Mouse (Mus musculus): ENCODE data around the gene Cntn5. TPM values are rescaled to one million over a fixed set of nuclear protein-coding genes. Genes with fewer than 3 reads are reported as not detected.

Cntn5 gene
- total and polyA plus RNA-seq, 2 experiments from 2014 or later = 23.7 to 24.8 TPM

DNA sequence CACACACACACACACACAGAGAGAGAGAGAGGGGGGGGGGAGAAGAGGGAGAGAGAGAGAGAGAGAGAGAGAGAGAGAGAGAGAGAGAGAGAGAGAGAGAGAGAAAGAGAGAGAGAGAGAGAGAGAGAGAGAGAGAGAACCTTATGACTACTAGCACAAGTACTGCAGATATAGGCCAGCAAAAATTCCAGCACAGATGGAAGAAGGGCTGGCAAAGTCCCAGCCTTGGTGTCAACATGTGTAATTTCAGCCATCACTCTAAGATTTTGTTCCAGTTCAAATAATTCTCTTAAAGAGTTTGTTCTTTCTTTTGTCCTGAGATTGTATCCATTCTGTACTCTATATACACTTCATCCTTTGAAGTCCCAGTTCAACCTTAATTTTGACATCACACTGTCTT is 238.8 kb downstream of the Cntn5 start:
- H3K4me2 ChIP-seq (ENCODE audit: low read depth, low read length, poor library complexity, severe bottlenecking) = no peak overlapping the region
- no peak overlapping the region for H3K9ac ChIP-seq (replicated peaks; ENCODE audit: low read length, poor library complexity, severe bottlenecking)
- H3K4me3 ChIP-seq (ENCODE audit: low read depth, low read length) = no peak overlapping the region
- no peaks in the 10 kb centered on the region for H3K9me3 ChIP-seq (ENCODE audit: low read length)
- no peak overlapping the region for H3K27ac ChIP-seq (ENCODE audit: low read depth, low read length)
- H3K36me3 ChIP-seq (ENCODE audit: insufficient read depth, low read length) = no peaks in the 10 kb centered on the region
- H3K4me1 ChIP-seq (ENCODE audit: insufficient read depth, low read length) = no peaks in the 10 kb centered on the region
- H3K27me3 ChIP-seq (ENCODE audit: insufficient read depth, low read length) = no peaks in the 10 kb centered on the region
- DNase-seq (ENCODE audit: low spot score) (peak; percentile 26), ATAC-seq (ENCODE audit: low FRiP score) (no peak)
- TF ChIP-seq CTCF (IDR thresholded peaks at IDR 0.05) = no peak

DNA sequence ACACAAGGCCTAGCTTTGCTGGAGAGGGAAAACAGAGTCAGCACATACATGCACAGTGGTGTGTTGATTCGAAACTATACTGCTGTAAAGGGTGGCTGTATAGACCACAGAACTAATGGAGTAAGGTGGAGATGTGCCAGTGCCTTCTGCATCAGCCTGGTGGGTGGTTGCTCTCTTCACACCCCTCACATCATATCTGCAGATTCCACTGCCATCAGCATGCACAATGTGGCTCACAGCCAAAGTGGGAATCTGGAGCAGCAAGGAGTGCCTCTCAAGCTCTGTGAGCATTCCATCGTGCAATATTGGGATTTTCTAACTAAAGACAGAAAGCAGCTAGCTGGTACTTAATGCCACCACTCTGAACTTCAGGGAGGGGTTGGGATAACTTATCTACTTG is 241.5 kb downstream of the Cntn5 start:
- Histone ChIP-seq H3K4me3 (ENCODE audit: low read depth, low read length) (no peak overlapping the region), H3K27ac (ENCODE audit: low read depth, low read length) (no peak overlapping the region), H3K9me3 (ENCODE audit: low read length) (no peaks in the 10 kb centered on the region), H3K9ac (replicated peaks; ENCODE audit: low read length, poor library complexity, severe bottlenecking) (no peak overlapping the region), H3K27me3 (ENCODE audit: insufficient read depth, low read length) (no peaks in the 10 kb centered on the region), H3K36me3 (ENCODE audit: insufficient read depth, low read length) (no peaks in the 10 kb centered on the region), H3K4me1 (ENCODE audit: insufficient read depth, low read length) (no peaks in the 10 kb centered on the region), H3K4me2 (ENCODE audit: low read depth, low read length, poor library complexity, severe bottlenecking) (no peak overlapping the region)
- DNase-seq (ENCODE audit: low spot score) (peak; percentile 57), ATAC-seq (ENCODE audit: low FRiP score) (no peak)
- WGBS = 72% methylated on average over 2 of the region's 2 CpGs
- no peak for TF ChIP-seq CTCF (IDR thresholded peaks at IDR 0.05)

DNA sequence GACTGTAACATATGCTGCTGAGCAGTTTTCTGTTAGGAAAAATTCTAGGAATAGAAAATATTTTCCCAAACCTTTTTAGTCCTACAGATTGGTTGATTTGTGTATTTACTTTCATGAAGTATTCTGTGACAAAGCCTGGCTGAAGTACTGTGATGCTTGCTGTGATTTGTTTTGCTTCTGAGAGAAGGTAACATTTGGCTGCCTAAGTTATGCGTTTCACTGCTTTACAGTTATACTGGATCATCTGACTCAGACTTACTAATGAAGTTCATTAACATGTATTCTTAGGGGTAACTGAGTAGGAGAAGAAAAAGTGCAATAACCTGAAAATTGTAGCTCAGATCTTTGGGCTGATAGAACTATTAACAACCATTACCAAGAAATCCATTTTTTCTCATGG is 245.1 kb downstream of the Cntn5 start:
- H3K4me3 ChIP-seq (ENCODE audit: low read depth, low read length) = no peak overlapping the region
- no peaks in the 10 kb centered on the region for H3K4me1 ChIP-seq (ENCODE audit: insufficient read depth, low read length)
- no peak overlapping the region for H3K4me2 ChIP-seq (ENCODE audit: low read depth, low read length, poor library complexity, severe bottlenecking)
- H3K27me3 ChIP-seq (ENCODE audit: insufficient read depth, low read length) = no peaks in the 10 kb centered on the region
- no peak overlapping the region for H3K27ac ChIP-seq (ENCODE audit: low read depth, low read length)
- H3K9me3 ChIP-seq (ENCODE audit: low read length) = no peaks in the 10 kb centered on the region
- no peak for TF ChIP-seq CTCF (IDR thresholded peaks at IDR 0.05)
- ATAC-seq (ENCODE audit: low FRiP score) (no peak), DNase-seq (ENCODE audit: low spot score) (no peak)
- WGBS = 65% methylated on average over 1 of the region's 1 CpGs
- no peak overlapping the region for H3K9ac ChIP-seq (replicated peaks; ENCODE audit: low read length, poor library complexity, severe bottlenecking)
- no peaks in the 10 kb centered on the region for H3K36me3 ChIP-seq (ENCODE audit: insufficient read depth, low read length)

- no peak for ATAC-seq (ENCODE audit: low FRiP score)
- H3K9ac ChIP-seq (replicated peaks; ENCODE audit: low read length, poor library complexity, severe bottlenecking) = no peak overlapping the region
- H3K4me2 ChIP-seq (ENCODE audit: low read depth, low read length, poor library complexity, severe bottlenecking) = no peak overlapping the region
- no peaks in the 10 kb centered on the region for H3K27me3 ChIP-seq (ENCODE audit: insufficient read depth, low read length)
- no peaks in the 10 kb centered on the region for H3K9me3 ChIP-seq (ENCODE audit: low read length)
- no peaks in the 10 kb centered on the region for H3K36me3 ChIP-seq (ENCODE audit: insufficient read depth, low read length)
- no peak for TF ChIP-seq CTCF (IDR thresholded peaks at IDR 0.05)
- 90% methylated on average over 1 of the region's 1 CpGs for WGBS
- H3K27ac ChIP-seq (ENCODE audit: low read depth, low read length) = no peak overlapping the region
- H3K4me3 ChIP-seq (ENCODE audit: low read depth, low read length) = no peak overlapping the region
- DNase-seq (ENCODE audit: low spot score) = no peak
- no peaks in the 10 kb centered on the region for H3K4me1 ChIP-seq (ENCODE audit: insufficient read depth, low read length)
These were observed 246.5 kb downstream of the Cntn5 start for GRCm38 (mm10) chr9:10658086-10658485.

- Histone ChIP-seq H3K27me3 (ENCODE audit: insufficient read depth, low read length) (no peaks in the 10 kb centered on the region), H3K4me3 (ENCODE audit: low read depth, low read length) (no peak overlapping the region), H3K9ac (replicated peaks; ENCODE audit: low read length, poor library complexity, severe bottlenecking) (no peak overlapping the region), H3K4me2 (ENCODE audit: low read depth, low read length, poor library complexity, severe bottlenecking) (no peak overlapping the region), H3K9me3 (ENCODE audit: low read length) (no peaks in the 10 kb centered on the region), H3K36me3 (ENCODE audit: insufficient read depth, low read length) (no peaks in the 10 kb centered on the region), H3K27ac (ENCODE audit: low read depth, low read length) (no peak overlapping the region), H3K4me1 (ENCODE audit: insufficient read depth, low read length) (no peaks in the 10 kb centered on the region)
- 61% methylated on average over 4 of the region's 4 CpGs for WGBS
- no peak for TF ChIP-seq CTCF (IDR thresholded peaks at IDR 0.05)
- ATAC-seq (ENCODE audit: low FRiP score) (no peak), DNase-seq (ENCODE audit: low spot score) (no peak)
These were observed 247.3 kb downstream of the Cntn5 start for GRCm38 (mm10) chr9:10657144-10657748.

DNA sequence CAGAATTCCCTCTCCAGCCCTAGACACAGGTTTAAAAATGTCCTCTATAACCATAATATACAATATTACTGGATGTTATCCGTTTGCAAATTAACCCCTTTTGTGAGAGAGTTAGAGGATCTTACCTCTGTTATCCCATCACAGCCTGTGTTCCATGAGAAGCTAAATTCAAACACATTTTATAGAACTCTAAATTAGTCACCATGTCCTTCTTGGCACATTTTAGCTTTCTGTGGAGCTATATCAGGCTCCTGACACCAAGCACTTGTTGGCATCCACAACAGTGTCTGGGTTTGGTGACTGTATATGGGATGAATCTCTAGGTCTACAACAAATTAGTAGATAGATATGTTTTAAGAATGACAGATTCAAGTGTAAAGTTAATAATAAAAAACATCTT is 253.9 kb downstream of the Cntn5 start:
- Histone ChIP-seq H3K9ac (replicated peaks; ENCODE audit: low read length, poor library complexity, severe bottlenecking) (no peak overlapping the region), H3K9me3 (ENCODE audit: low read length) (no peaks in the 10 kb centered on the region), H3K4me1 (ENCODE audit: insufficient read depth, low read length) (no peaks in the 10 kb centered on the region), H3K36me3 (ENCODE audit: insufficient read depth, low read length) (no peaks in the 10 kb centered on the region), H3K27ac (ENCODE audit: low read depth, low read length) (no peak overlapping the region), H3K4me2 (ENCODE audit: low read depth, low read length, poor library complexity, severe bottlenecking) (no peak overlapping the region), H3K4me3 (ENCODE audit: low read depth, low read length) (no peak overlapping the region), H3K27me3 (ENCODE audit: insufficient read depth, low read length) (no peaks in the 10 kb centered on the region)
- ATAC-seq (ENCODE audit: low FRiP score) = no peak
- no peak for DNase-seq (ENCODE audit: low spot score)
- 79% methylated on average over 1 of the region's 1 CpGs for WGBS
- no peak for TF ChIP-seq CTCF (IDR thresholded peaks at IDR 0.05)
